Mouse (Mus musculus): ENCODE data around the gene Adamts9. TPM values are rescaled to one million over a fixed set of nuclear protein-coding genes. Genes with fewer than 3 reads are reported as not detected.

The Adamts9 gene
- polyA plus RNA-seq (2012) = not detected in 2 replicates

GRCm38 (mm10) chr6:92943057-92943781 lies at the start of gene Adamts9:
TSS of gene Adamts9 (minus strand) at chr6:92943492.
- no peak for TF ChIP-seq GATA1 (IDR thresholded peaks at IDR 0.05; ENCODE audit: low read length)

DNA sequence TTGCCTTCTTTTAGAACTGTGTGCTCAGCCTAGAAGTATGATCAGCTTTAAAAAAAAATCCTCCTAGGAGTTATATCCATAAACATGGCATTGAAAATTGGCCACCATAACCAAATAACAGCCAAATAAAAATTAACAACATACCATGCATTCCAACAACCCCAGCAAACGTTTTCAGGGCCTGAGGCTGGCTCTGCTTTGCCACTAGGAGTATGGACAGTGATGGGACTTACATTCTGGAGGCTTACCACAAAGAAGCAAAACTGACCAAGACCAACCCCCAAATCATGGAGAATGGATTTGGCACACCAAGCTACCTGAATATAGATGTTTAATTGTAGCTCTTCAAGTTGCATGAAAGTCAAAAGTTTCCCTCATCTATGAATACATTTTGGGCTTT lies 48.3 kb upstream of the Adamts9 start:
- TF ChIP-seq GATA1 (IDR thresholded peaks at IDR 0.05; ENCODE audit: low read length) = no peak

- no peak for TF ChIP-seq GATA1 (IDR thresholded peaks at IDR 0.05; ENCODE audit: low read length)
These were observed 45.3 kb upstream of the Adamts9 start for GRCm38 (mm10) chr6:92988620-92988998.

DNA sequence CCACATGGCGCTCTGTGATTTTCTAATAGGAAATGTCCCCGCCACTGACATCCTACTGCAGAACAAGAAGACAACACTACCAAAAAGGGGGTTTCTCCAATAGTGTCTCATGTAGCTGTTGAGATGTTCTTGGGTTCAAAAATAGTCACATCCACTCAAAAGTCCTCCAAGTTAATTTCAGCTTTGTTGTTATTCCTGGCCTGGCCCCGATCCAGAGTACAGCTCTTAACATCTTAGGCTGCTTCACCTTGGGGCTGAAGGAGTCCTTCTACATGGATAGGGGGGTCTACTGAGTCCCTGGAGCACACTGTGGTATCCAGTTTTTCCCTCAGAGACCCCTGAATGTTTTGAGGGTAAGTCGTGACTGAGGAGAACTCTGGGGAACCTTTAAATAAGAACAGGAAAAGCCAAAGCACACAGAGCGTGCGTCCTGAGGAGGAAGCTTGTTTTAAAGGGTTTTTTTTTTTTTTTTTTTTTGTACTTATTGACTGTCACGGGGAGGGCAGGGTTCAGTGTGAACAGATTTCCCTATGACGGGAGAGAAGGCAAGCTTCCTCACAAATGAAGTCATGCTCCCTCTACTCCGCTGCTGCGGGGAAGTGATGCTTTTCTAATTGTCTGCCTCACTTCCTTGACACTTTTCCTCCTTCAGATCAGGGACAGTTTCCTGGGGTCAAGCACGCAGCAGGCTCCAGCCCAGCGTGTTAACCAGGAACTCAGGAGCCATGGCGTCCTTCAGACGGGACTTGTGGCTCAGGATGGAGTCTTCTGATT lies 44.7 kb upstream of the Adamts9 start:
- TF ChIP-seq GATA1 (IDR thresholded peaks at IDR 0.05; ENCODE audit: low read length) = no peak

- TF ChIP-seq GATA1 (IDR thresholded peaks at IDR 0.05; ENCODE audit: low read length) = no peak
These were observed 44.1 kb upstream of the Adamts9 start for GRCm38 (mm10) chr6:92987366-92987765.

DNA sequence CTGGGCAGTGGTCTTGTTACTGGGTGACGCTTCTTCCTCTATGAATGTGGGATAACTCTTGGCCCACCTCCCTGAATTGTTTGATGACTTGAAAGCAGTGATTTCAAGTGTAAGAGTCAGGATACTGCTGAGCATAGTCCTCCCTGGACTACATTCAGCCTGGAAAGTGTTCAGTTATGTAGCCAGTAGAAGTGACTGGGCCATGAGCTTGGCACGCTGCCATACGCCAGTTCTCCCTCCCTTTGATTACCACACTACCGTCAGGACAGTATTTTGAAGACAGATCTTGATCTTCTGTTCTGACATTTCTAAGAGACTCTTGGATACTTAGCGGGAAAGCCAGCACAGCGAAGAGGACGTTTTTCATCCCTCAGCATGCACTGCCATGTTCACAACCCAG lies 40.1 kb upstream of the Adamts9 start:
- no peak for TF ChIP-seq GATA1 (IDR thresholded peaks at IDR 0.05; ENCODE audit: low read length)

DNA sequence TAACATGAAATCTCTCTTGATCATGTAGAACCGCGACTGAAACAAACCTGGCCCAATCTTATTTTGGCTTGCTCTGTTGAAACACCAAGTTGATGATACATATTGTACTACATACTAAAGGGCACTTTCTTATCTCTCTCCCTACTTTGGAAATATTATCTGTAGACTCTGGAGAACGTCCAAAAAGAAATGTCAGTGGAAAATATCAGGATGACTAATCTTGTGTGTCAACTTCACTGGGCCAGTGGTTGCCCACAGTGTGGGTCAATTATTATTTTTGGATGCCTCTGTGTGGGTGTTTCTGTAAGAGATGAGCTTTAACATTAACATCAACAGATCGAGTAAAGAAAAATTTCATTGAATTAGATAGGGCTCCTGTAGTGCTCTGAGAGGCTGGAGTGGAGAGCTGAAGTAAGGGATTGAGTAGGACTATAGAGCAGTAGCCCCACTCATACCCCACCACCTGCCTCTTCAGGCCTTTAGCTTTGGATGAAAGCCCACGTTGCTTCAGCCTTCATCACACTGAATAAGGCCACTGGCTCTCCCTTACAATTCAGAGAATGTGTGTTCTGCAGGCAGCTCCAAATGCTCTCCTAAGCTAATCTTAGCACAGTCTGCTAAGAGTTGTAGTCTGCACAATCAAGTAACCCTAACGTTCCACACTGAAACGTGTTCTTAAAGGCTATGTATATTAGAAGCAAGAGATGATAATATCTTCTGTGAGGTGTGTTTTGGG lies 38.3 kb upstream of the Adamts9 start:
- TF ChIP-seq GATA1 (IDR thresholded peaks at IDR 0.05; ENCODE audit: low read length) = no peak

GRCm38 (mm10) chr6:92973340-92973739 lies 30.0 kb upstream of the Adamts9 start:
- TF ChIP-seq GATA1 (IDR thresholded peaks at IDR 0.05; ENCODE audit: low read length) = no peak

- no peak for TF ChIP-seq GATA1 (IDR thresholded peaks at IDR 0.05; ENCODE audit: low read length)
These were observed 25.4 kb upstream of the Adamts9 start for GRCm38 (mm10) chr6:92968718-92969117.

DNA sequence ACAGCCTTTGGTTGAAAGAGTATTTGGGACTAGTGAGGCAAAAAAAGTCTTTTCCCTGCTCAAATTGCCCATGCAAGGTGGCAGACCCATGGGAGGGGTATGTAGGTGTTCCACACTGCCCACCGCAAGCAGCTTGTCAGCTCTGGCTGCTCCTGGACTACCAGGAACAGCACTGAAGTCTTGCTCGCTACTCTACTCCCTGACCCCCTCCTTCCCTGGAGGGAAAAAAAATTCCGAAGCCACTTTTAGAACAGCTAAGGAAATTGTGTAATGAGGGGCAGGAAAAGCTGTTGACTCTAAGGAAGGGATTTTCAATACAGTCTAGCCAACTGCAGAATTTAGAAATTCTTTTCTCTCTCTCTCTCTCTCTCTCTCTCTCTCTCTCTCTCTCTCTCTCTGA lies 24.9 kb upstream of the Adamts9 start:
- no peak for TF ChIP-seq GATA1 (IDR thresholded peaks at IDR 0.05; ENCODE audit: low read length)

DNA sequence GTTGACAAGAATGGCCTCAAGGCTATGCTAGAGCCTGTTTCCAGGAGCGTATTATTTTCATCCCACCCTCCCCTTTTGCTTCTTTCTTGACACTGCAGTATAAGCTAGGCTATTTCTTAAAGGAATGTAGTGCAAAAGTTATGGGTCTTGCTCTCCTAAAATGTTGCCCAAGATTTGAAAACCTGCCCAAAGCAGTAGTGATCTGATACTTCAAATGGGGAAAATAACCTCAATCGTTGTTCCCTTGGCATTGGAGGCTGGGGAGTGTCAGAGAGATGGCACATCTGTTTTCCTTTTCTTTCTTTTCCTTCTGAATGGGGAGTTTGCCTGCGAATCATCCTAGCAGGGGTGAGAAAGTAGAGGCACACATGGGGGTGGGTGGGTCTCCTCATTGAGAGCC lies 19.7 kb upstream of the Adamts9 start:
- TF ChIP-seq GATA1 (IDR thresholded peaks at IDR 0.05; ENCODE audit: low read length) = no peak

GRCm38 (mm10) chr6:92960997-92961396 lies 17.7 kb upstream of the Adamts9 start:
- TF ChIP-seq GATA1 (IDR thresholded peaks at IDR 0.05; ENCODE audit: low read length) = no peak

GRCm38 (mm10) chr6:92959416-92959815 lies 16.1 kb upstream of the Adamts9 start:
- no peak for TF ChIP-seq GATA1 (IDR thresholded peaks at IDR 0.05; ENCODE audit: low read length)

DNA sequence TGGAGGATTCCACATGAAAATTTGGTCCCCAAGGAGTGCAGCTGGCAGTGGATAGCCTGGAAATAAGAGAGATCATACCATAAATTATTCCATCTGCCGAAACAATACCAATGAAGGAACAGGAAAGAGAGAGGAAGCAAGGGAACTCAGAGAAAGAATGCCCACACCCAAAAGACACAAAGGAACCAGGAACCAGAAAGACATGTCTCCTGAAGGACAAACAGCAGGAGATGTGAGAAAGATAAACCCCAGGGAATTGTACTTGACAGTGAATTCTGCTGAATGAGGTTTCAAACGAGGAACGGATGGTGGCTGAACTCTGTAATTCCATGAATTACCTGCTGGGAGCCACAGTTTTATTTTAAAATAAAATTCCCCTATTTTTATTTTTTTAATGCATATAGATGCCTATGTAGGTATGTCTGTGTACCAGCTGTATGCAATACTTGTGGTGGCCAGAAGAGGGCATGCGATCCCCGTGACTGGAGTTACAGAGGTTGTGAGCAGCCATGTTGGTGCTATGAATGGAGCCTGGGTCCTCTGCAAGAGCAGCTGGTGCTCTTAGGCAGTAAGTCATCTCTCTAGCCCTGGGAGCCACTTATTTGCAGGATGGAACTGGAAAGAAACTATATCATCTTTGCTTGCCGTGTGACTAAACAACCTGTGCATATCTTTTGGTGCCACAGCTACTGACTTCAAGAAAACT lies 4.2 kb upstream of the Adamts9 start:
- no peak for TF ChIP-seq GATA1 (IDR thresholded peaks at IDR 0.05; ENCODE audit: low read length)

DNA sequence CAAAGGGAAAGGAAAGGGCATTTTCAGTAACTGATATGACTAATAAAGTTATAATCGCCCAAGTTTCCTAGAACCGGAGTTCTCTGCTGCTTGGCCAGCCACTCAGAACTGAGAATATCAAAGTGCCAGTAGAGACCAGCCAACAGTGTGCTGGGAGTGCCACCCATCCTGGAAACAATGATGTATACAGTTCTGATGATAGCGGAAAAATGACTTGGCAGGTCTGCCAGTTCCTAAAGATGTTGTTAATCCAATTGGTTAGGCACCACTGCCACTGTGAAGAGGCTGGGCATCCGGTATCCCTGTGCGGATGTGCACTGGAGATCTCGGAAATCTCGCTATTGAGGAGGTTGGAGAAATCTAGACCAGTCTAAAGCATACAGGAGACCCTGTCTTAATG lies 1.4 kb upstream of the Adamts9 start:
- TF ChIP-seq GATA1 (IDR thresholded peaks at IDR 0.05; ENCODE audit: low read length) = no peak
